Mouse (Mus musculus): Measurements from ENCODE around the gene Olfr788.

The Olfr788 gene

DNA sequence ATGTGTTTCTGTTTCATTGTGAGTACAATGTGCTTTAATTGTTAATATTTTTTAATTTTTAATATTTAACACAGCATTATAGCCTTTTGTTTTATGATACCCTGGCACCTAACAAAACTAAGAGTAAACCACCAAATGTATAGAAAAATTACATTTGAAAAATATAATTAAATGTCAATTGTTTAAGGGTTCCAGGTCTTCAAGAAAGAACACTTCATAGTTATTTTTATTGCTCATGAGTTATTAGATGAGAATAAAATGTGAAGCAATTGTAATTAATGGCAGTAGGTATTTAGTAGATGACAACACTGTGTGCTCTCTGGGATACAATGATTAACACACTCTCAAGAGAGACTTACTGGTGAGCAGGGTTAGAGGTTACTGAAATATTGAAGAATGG, at the start of gene Olfr788:
Gene Olfr788, plus strand, starts transcription at position 301 of the 400 bp plus-strand sequence.
- DNase-seq (ENCODE audit: low spot score): no peak

DNA sequence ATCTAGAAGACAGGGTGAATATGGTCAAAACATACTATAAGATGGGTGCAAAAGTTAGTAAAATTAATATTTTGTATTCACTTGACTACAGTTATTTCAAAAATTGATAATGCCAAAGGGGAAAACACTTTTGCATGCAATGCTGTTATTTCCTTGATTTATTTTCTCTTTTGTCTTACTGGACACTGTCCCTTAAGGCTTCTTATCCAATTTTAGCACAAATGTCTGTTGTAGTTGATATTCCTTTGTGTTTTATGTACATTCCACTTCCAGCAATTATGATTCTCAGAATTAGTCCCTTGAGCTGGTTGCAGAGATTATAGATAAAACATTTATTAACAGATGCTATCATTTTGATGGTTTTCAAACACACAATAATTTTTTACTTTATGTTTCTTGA, 43.8 kb upstream of the Olfr788 start, which contains the start of gene Olfr786:
Gene Olfr786, plus strand, starts transcription at position 301 of the 400 bp plus-strand sequence.
- no peak for DNase-seq (ENCODE audit: low spot score)

DNA sequence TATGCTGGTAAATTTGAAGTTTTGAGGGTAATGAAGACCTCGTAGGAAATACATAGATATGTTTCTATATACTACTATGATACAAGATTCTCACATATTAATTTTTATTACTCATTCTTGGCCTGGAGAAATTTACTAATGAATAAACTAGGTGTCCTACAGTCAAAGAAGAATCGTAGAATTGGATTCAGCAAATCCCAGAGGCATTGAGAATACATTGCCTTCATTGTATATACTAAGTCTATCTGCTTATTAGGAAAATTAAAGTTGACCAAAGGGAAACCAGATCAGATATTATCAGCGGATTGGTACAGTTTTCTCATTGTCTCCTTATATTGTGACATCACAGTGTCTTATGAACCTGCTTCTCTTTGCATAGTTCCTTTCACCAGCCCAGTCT, 9.2 kb upstream of the Olfr788 start, which contains the start of gene Olfr787:
Gene Olfr787, plus strand, starts transcription at position 301 of the 400 bp plus-strand sequence.
- DNase-seq (ENCODE audit: low spot score): no peak

DNA sequence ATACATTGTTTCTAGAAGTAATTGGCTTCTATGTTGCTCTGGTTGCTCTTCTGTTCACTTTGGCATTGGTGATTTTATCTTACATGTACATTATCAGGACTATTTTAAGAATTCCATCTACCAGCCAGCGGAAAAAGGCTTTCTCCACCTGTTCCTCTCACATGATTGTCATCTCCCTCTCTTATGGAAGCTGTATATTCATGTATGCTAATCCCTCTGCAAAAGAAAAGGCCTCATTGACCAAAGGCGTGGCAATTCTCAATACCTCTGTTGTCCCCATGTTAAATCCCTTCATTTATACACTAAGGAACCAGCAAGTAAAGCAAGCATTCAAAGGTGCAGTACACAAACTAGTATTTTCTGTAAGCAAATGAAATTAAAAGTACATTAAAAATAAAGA, 2.5 kb downstream of the Olfr788 start:
- DNase-seq (ENCODE audit: low spot score): no peak

DNA sequence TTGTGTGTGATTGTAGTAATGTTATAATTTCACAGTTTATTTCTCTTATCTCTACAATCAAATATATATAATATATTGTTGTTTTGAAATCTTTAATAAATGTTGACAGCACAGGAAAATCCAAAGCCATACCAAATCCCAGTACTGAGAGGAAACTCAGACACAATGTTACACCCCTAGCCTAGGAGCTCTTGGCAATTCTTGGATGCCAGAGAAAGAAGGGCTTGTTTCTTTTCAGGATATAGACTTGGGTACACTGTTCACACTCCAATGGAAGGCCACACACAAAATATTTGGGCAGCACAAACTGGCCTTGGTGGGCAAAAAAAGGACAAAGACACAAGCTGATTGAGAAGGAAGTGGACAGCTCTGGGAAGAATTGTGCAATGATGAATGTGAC, 2.9 kb downstream of the Olfr788 start:
- DNase-seq (ENCODE audit: low spot score): no peak

DNA sequence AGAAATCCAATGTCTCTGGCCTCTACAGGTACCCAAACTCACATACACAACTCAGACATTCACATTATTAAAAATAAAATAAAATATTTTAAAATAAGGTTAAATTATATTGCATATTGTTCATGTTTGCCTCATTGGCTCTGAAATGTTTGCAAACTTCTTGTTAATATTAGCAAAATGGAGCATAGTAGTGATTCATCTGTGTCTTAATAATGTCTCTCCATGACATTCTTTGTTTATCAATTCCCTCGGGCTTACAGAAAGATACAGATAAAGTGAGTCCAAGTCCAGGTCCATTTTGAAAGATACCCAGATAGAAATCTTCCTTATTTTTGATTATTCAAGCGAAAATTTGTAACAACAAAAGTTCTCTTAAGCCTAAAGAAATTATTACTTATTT, 13.7 kb downstream of the Olfr788 start, which contains the start of gene Olfr789:
Gene Olfr789, plus strand, starts transcription at position 301 of the 400 bp plus-strand sequence.
- no peak for DNase-seq (ENCODE audit: low spot score)

DNA sequence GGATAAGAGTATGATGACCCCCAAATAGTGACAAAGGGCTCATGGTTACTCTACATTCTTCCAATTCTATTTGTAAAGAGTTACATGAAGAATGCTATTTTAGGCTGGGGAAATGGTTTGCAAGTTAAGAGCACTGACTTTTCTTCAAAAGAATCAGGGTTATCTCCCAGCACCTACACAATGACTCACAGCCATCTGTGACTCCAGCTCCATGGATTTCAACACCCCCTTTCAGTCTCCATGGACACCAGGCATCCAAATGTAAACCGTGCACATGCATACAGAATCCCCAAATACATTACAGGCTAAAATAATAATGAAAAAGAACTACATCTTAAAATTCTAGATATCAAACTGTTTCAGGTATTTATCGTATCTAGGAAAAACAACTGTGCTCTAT, 19.3 kb downstream of the Olfr788 start:
- no peak for DNase-seq (ENCODE audit: low spot score)

DNA sequence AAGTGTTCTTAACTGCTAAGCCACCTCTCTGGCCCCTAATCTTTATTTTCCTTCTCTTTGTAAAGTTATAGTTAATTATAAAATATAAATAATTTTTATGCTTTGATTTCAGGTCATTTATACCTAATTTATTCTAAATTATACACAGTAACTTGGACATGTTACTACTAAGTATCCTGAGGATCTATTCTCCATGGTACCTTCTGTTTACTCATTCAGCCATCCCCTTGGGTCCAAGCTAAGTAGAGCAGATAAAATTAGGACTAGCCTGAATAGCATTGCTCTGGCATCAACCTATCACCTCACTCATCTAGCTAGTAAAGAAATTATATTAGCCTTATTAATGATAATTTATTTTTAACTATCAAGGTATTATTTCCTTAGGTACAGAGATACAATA, 27.4 kb downstream of the Olfr788 start, which contains the start of gene Olfr790:
Gene Olfr790, plus strand, starts transcription at position 301 of the 400 bp plus-strand sequence.
- no peak for DNase-seq (ENCODE audit: low spot score)

DNA sequence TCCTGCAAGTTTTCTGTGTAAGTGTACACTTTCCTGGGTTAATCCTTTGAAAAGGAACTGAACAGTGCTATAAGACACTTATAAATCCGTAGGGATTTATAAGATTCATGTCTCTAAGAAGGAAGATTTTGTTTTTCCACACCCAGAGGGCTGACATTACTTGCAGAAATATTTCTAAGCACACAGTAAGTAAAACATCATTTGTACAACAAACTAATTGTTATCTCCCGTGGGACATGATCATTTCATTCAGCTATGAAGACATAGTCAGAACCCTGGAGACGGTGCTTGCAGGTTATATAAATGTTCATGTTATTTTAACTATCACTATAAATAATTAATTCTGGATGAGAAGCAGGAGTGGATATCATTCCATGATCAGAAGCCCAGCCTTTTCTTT, 50.7 kb downstream of the Olfr788 start, which contains the start of gene Olfr791:
Gene Olfr791, plus strand, starts transcription at position 301 of the 400 bp plus-strand sequence.
- no peak for DNase-seq (ENCODE audit: low spot score)
